Mouse (Mus musculus) lung, postnatal 25 days (tissue): ENCODE results near the gene Pdha1.

Experiments used
- DNase-seq: peaks from one replicate; pipeline ENCODE4 v3.0.0; 2022; ENCODE audit warnings: low spot score

The Pdha1 gene

GRCm38 (mm10) chrX:160137861-160138717, at the start of gene Pdha1:
TSS of gene Pdha1 (minus strand) at chrX:160138413.
- peak; percentile 94 for DNase-seq

GRCm38 (mm10) chrX:160179032-160179431, 40.8 kb upstream of the Pdha1 start:
- no peak for DNase-seq

GRCm38 (mm10) chrX:160170150-160170549, 31.9 kb upstream of the Pdha1 start:
- DNase-seq, result peak; percentile 57

- no peak for DNase-seq
Observed at GRCm38 (mm10) chrX:160166246-160166985, 28.2 kb upstream of the Pdha1 start.

- DNase-seq, result no peak
Observed at GRCm38 (mm10) chrX:160164259-160164658, 26.0 kb upstream of the Pdha1 start.

- DNase-seq, result no peak
Observed at GRCm38 (mm10) chrX:160153147-160153815, 15.1 kb upstream of the Pdha1 start.

GRCm38 (mm10) chrX:160148859-160149258, 10.6 kb upstream of the Pdha1 start:
- DNase-seq, result no peak

- no peak for DNase-seq
Observed at GRCm38 (mm10) chrX:160147406-160147805, 9.2 kb upstream of the Pdha1 start.

GRCm38 (mm10) chrX:160146806-160147205, 8.6 kb upstream of the Pdha1 start:
- peak; percentile 5 for DNase-seq

- no peak for DNase-seq
Observed at GRCm38 (mm10) chrX:160137177-160137860, 894 bp downstream of the Pdha1 start.

- peak; percentile 7 for DNase-seq
Observed at GRCm38 (mm10) chrX:160136153-160136552, 2.1 kb downstream of the Pdha1 start.

GRCm38 (mm10) chrX:160135719-160136118, 2.5 kb downstream of the Pdha1 start:
- DNase-seq, result no peak

- no peak for DNase-seq
Observed at GRCm38 (mm10) chrX:160134136-160134843, 3.9 kb downstream of the Pdha1 start.

- DNase-seq, result peak; percentile 35
Observed at GRCm38 (mm10) chrX:160116658-160117057, 21.6 kb downstream of the Pdha1 start.

- DNase-seq, result peak; percentile 8
Observed at GRCm38 (mm10) chrX:160116074-160116473, 22.1 kb downstream of the Pdha1 start.

GRCm38 (mm10) chrX:160113777-160114176, 24.4 kb downstream of the Pdha1 start:
- DNase-seq, result no peak

- no peak for DNase-seq
Observed at GRCm38 (mm10) chrX:160107817-160108216, 30.4 kb downstream of the Pdha1 start.

- no peak for DNase-seq
Observed at GRCm38 (mm10) chrX:160091973-160092372, 46.2 kb downstream of the Pdha1 start.
